Mouse (Mus musculus) stomach, postnatal 0 days (tissue): ENCODE results near the gene Kank4.

Experiments used
- CTCF ChIP-seq: IDR thresholded peaks from 2 replicates; pipeline ENCODE4 v1.5.1; 2016; ENCODE audit warnings: antibody characterized with exemption, low read depth, mild to moderate bottlenecking, moderate library complexity
- EP300 ChIP-seq: optimal IDR thresholded peaks from 2 replicates; pipeline ENCODE3; 2016; ENCODE audit warnings: antibody characterized with exemption

DNA sequence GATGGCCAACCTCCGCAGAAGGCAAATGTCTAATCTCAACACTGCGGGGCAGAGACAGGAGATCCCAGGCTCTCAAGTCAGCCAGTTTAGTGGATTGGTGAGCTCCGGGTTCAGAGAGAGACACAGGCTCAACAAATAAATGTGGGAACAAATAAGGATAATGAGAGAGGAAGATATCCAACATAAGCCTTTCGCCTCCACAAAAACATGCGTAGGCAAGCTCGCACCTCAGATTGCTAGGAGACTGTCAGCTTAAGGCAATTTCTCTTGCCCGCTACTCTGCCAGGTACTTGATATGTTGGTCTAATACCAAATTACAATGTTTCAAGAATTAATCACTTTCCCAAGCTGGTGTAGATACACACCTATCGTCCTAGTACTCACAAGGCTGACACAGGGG is 106.4 kb downstream of the Kank4 start:
- TF ChIP-seq EP300 (no peak), CTCF (no peak)
